Mouse (Mus musculus): Measurements from ENCODE around the gene Dnttip2.
"Not testable (repeated sequence)": the region's sequence is repeated elsewhere in the genome, so short reads cannot be mapped to it uniquely, and the experiment has no call there.

The Dnttip2 gene

GRCm38 (mm10) chr3:122274241-122275024, at the start of gene Dnttip2:
Gene Dnttip2, plus strand, starts transcription at chr3:122274388.
- DNase-seq = peak; percentile 85

- not testable (repeated sequence) for DNase-seq
Observed at GRCm38 (mm10) chr3:122226972-122227371, 47.2 kb upstream of the Dnttip2 start.

GRCm38 (mm10) chr3:122235772-122236171, 38.4 kb upstream of the Dnttip2 start:
- no peak for DNase-seq

GRCm38 (mm10) chr3:122242876-122243275, 31.3 kb upstream of the Dnttip2 start:
- DNase-seq = no peak

GRCm38 (mm10) chr3:122243416-122244167, 30.6 kb upstream of the Dnttip2 start:
- DNase-seq = no peak

GRCm38 (mm10) chr3:122244759-122245158, 29.4 kb upstream of the Dnttip2 start:
- no peak for DNase-seq

- peak; percentile 93 for DNase-seq
Observed at GRCm38 (mm10) chr3:122245215-122245877, 28.8 kb upstream of the Dnttip2 start, which contains the start of gene Gclm. Gene Gclm, plus strand, starts transcription at chr3:122245557.

- DNase-seq = peak; percentile 62
Observed at GRCm38 (mm10) chr3:122245878-122246332, 28.3 kb upstream of the Dnttip2 start.

- no peak for DNase-seq
Observed at GRCm38 (mm10) chr3:122246406-122246805, 27.8 kb upstream of the Dnttip2 start.

GRCm38 (mm10) chr3:122246986-122247767, 27.0 kb upstream of the Dnttip2 start:
- no peak for DNase-seq

- DNase-seq = no peak
Observed at GRCm38 (mm10) chr3:122247768-122248100, 26.5 kb upstream of the Dnttip2 start.

- no peak for DNase-seq
Observed at GRCm38 (mm10) chr3:122252466-122253253, 21.5 kb upstream of the Dnttip2 start.

GRCm38 (mm10) chr3:122254050-122254449, 20.1 kb upstream of the Dnttip2 start:
- not testable (repeated sequence) for DNase-seq

GRCm38 (mm10) chr3:122269986-122270385, 4.2 kb upstream of the Dnttip2 start:
- DNase-seq = no peak

GRCm38 (mm10) chr3:122272565-122272964, 1.6 kb upstream of the Dnttip2 start:
- not testable (repeated sequence) for DNase-seq

- no peak for DNase-seq
Observed at GRCm38 (mm10) chr3:122273407-122274240, 564 bp upstream of the Dnttip2 start.

- no peak for DNase-seq
Observed at GRCm38 (mm10) chr3:122275111-122275510, 923 bp downstream of the Dnttip2 start.

- DNase-seq = peak; percentile 17
Observed at GRCm38 (mm10) chr3:122287195-122287594, 13.0 kb downstream of the Dnttip2 start.

GRCm38 (mm10) chr3:122288613-122289195, 14.5 kb downstream of the Dnttip2 start:
- DNase-seq = no peak

GRCm38 (mm10) chr3:122289344-122289743, 15.2 kb downstream of the Dnttip2 start:
- not testable (repeated sequence) for DNase-seq

Data from thymus, postnatal 14 days (tissue).